Mouse (Mus musculus) liver, embryonic 14.5 days (tissue): ENCODE results near the gene Lrrn4cl. TPM values are rescaled to one million over a fixed set of nuclear protein-coding genes. Genes with fewer than 3 reads are reported as not detected.
"Not testable (repeated sequence)": the region's sequence is repeated elsewhere in the genome, so short reads cannot be mapped to it uniquely, and the experiment has no call there.

Source experiments
- ATAC-seq: fragments of 200-750 bp; cut with Nextera tagmentation; 2 replicates; pipeline ENCODE4 v1.8.0; 2017; ENCODE audit warnings: moderate number of reproducible peaks, mild to moderate bottlenecking, moderate library complexity; ENCODE audit not compliant: insufficient read depth
- DNase-seq, 3 experiments: peaks; one replicate each; pipeline ENCODE4 v3.0.0-alpha.2; 2012 to 2013; ENCODE audit warnings: low read depth in 3 of 3, low spot score in 3 of 3
- H3K27ac ChIP-seq: fragments of 300-500 bp; sonication (generic); 2 replicates; pipeline ENCODE4 v1.5.1; 2014; ENCODE audit warnings: moderate library complexity, mild to moderate bottlenecking, control low read depth, inconsistent platforms
- H3K27me3 ChIP-seq: fragments of 300-500 bp; sonication (generic); 2 replicates; pipeline ENCODE4 v1.6.1; 2014; ENCODE audit warnings: mild to moderate bottlenecking, low read length, moderate library complexity; ENCODE audit not compliant: control insufficient read depth, insufficient read depth
- H3K36me3 ChIP-seq: fragments of 300-500 bp; sonication (generic); replicated peaks from 2 replicates; pipeline ENCODE4 v1.6.1; 2014; ENCODE audit warnings: low read depth; ENCODE audit not compliant: control insufficient read depth, insufficient read depth
- H3K4me1 ChIP-seq, 2 experiments: fragments of 200-500 bp in 1 of 2; fragments of 300-500 bp in 1 of 2; sonication (generic) in 1 of 2; replicated peaks; 2 replicates each; pipeline ENCODE4 v1.6.1; 2012 to 2014; ENCODE audit warnings: antibody characterized with exemption in 1 of 2, inconsistent platforms in 1 of 2, low read length in 1 of 2; ENCODE audit not compliant: control insufficient read depth in 2 of 2, insufficient read depth in 2 of 2
- H3K4me2 ChIP-seq: fragments of 300-500 bp; sonication (generic); 2 replicates; pipeline ENCODE4 v1.6.1; 2014; ENCODE audit warnings: low read depth, mild to moderate bottlenecking, control low read depth, moderate library complexity
- H3K4me3 ChIP-seq, 2 experiments: fragments of 200-500 bp in 1 of 2; fragments of 300-500 bp in 1 of 2; sonication (generic) in 1 of 2; 2 replicates each; pipeline ENCODE4 v1.5.1; 2012 to 2014; ENCODE audit warnings: low read depth in 2 of 2, low read length in 2 of 2, mild to moderate bottlenecking in 2 of 2, control low read depth in 1 of 2, inconsistent platforms in 1 of 2, moderate library complexity in 1 of 2; ENCODE audit not compliant: insufficient read depth in 1 of 2
- H3K9ac ChIP-seq: fragments of 300-500 bp; sonication (generic); replicated peaks from 2 replicates; pipeline ENCODE4 v1.6.1; 2014; ENCODE audit warnings: mild to moderate bottlenecking, control low read depth, moderate library complexity
- H3K9me3 ChIP-seq: fragments of 300-500 bp; sonication (generic); 2 replicates; pipeline ENCODE4 v1.6.1; 2016; ENCODE audit warnings: low read length, mixed read lengths; ENCODE audit not compliant: control insufficient read depth
- CTCF ChIP-seq: IDR thresholded peaks from 2 replicates; pipeline ENCODE4 v1.5.1; 2016; ENCODE audit warnings: antibody characterized with exemption, low read depth, control low read depth
- EP300 ChIP-seq: IDR thresholded peaks from 2 replicates; pipeline ENCODE4 v1.6.1; 2016; ENCODE audit warnings: antibody characterized with exemption, low read depth
- WGBS: fragments of 180-500 bp; shearing (Covaris S2); extraction: QIAGEN DNeasy Blood & Tissue Kit; methylation state at CpG from one replicate; pipeline ENCODE4 v1.1.7; 2014; ENCODE audit not compliant: insufficient replicate concordance; 5-methylcytosine and 5-hydroxymethylcytosine counted together
- polyA plus RNA-seq, 2 experiments: library from polyadenylated mRNA; depleted of rRNA in 1 of 2; stranded (reverse) in 1 of 2; unstranded in 1 of 2; fragments of >200 nt; fragmentation: Nextera tagmentation in 1 of 2; extraction: Ambion mirVana in 1 of 2; gene quantifications; 2 replicates each; pipeline versions ENCODE4 v1.2.1 to v1.2.3; 2012 to 2014

The Lrrn4cl gene
- polyA plus RNA-seq, 2 experiments = 0.10 TPM; not detected in 1

GRCm38 (mm10) chr19:8830664-8831063 is 19.9 kb upstream of the Lrrn4cl start:
- 94% methylated on average over 8 of the region's 8 CpGs for WGBS
- Histone ChIP-seq H3K4me1 (no peaks in the 10 kb centered on the region), H3K9ac (no peak overlapping the region), H3K4me3 (no peak overlapping the region), H3K4me2 (no peak overlapping the region), H3K36me3 (peaks cover 93% of the 10 kb centered on the region), H3K9me3 (no peaks in the 10 kb centered on the region), H3K27ac (no peak overlapping the region), H3K27me3 (no peaks in the 10 kb centered on the region)
- ATAC-seq (no peak), DNase-seq (no peak)
- TF ChIP-seq EP300 (no peak), CTCF (no peak)

- 88% methylated on average over 11 of the region's 11 CpGs for WGBS
- H3K4me2 ChIP-seq = no peak overlapping the region
- DNase-seq (no peak), ATAC-seq (no peak)
- no peaks in the 10 kb centered on the region for H3K4me1 ChIP-seq
- H3K27me3 ChIP-seq = no peaks in the 10 kb centered on the region
- H3K27ac ChIP-seq = no peak overlapping the region
- no peak overlapping the region for H3K9ac ChIP-seq
- H3K9me3 ChIP-seq = no peaks in the 10 kb centered on the region
- no peak overlapping the region for H3K4me3 ChIP-seq
- peaks cover 88% of the 10 kb centered on the region for H3K36me3 ChIP-seq
- no peak for TF ChIP-seq EP300
- no peak for TF ChIP-seq CTCF
Observed at GRCm38 (mm10) chr19:8831262-8831661, 19.3 kb upstream of the Lrrn4cl start.

DNA sequence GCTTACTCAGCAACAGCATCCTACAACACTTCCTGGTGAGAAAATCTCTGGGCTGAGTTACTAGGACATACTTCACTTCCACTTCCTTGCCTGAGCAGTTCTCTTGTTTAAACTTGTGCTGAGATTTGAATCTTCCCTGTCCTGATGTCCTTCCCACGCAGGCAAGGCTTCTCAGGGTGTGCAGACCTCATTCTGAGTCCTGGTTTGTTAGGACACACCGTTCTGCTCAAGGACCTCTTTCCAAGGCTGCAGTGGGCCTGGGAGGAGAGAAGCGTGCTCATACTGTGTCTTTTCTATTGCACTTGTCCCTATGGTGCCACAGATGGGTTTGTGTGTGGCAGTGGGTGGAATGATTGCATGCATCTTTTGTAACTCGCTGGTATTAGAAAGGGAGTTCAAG is 17.6 kb upstream of the Lrrn4cl start:
- DNase-seq (no peak), ATAC-seq (no peak)
- Histone ChIP-seq H3K4me2 (no peak overlapping the region), H3K9me3 (no peaks in the 10 kb centered on the region), H3K27ac (no peak overlapping the region), H3K36me3 (peaks cover 70% of the 10 kb centered on the region), H3K4me3 (no peak overlapping the region), H3K9ac (no peak overlapping the region), H3K4me1 (peaks cover 0 to 4% of the 10 kb centered on the region in 2 experiments; a peak in 3 of 4 replicates), H3K27me3 (no peaks in the 10 kb centered on the region)
- 89% methylated on average over 4 of the region's 4 CpGs for WGBS
- TF ChIP-seq CTCF = no peak
- no peak for TF ChIP-seq EP300

GRCm38 (mm10) chr19:8836327-8836726 is 14.2 kb upstream of the Lrrn4cl start:
- not testable (repeated sequence) for H3K27ac ChIP-seq, H3K27me3 ChIP-seq, H3K9ac ChIP-seq, DNase-seq, ATAC-seq, H3K9me3 ChIP-seq, H3K4me2 ChIP-seq, H3K4me3 ChIP-seq
- Histone ChIP-seq H3K36me3 (peaks cover 37% of the 10 kb centered on the region), H3K4me1 (peaks cover 4 to 28% of the 10 kb centered on the region in 2 experiments)
- 91% methylated on average over 10 of the region's 10 CpGs for WGBS

- WGBS = 1% methylated on average over 38 of the region's 38 CpGs
- DNase-seq (peak; percentile 60 to 71 (median 65)), ATAC-seq (peak; percentile 74)
- peaks cover 4 to 28% of the 10 kb centered on the region in 2 experiments for H3K4me1 ChIP-seq
- H3K27me3 ChIP-seq = no peaks in the 10 kb centered on the region
- H3K9ac ChIP-seq = peak within 1 kb of the TSS; percentile 78
- H3K4me2 ChIP-seq = peak within 1 kb of the TSS; percentile 90
- H3K4me3 ChIP-seq = peak within 1 kb of the TSS; percentile 60 to 62
- H3K36me3 ChIP-seq = peaks cover 27% of the 10 kb centered on the region
- TF ChIP-seq EP300 = 0 out of 2 replicates have a peak, but pooled peaks have one; percentile 23
- TF ChIP-seq CTCF = peak; percentile 73
- peak within 1 kb of the TSS; percentile 30 for H3K27ac ChIP-seq
- H3K9me3 ChIP-seq = no peaks in the 10 kb centered on the region
Observed at GRCm38 (mm10) chr19:8837251-8837791, 13.2 kb upstream of the Lrrn4cl start, which contains the start of gene Bscl2. Gene Bscl2, plus strand, starts transcription at chr19:8837467.
